Mouse (Mus musculus): ENCODE measurements around the gene Glb1l2. TPM values are rescaled to one million over a fixed set of nuclear protein-coding genes. Genes with fewer than 3 reads are reported as not detected.

Glb1l2 gene
- total and polyA plus RNA-seq, 3 experiments: not detected

- no peak overlapping the region for H3K27ac ChIP-seq (ENCODE audit: insufficient read depth, low read depth)
- TF ChIP-seq RAD21 (IDR thresholded peaks at IDR 0.05; ENCODE audit: low read depth, low read length): peak; percentile 86
- peak; percentile 71 to 80 for TF ChIP-seq CTCF (conservative IDR thresholded peaks at IDR 0.05 in 1 of 2, IDR thresholded peaks at IDR 0.05 in 1 of 2; ENCODE audit: low read depth in 2 of 2, low read length in 2 of 2)
- TF ChIP-seq MAX (IDR thresholded peaks at IDR 0.05; ENCODE audit: low read length): no peak
- TF ChIP-seq ZKSCAN1 (IDR thresholded peaks at IDR 0.05; ENCODE audit: borderline replicate concordance, low read depth, low read length): no peak
- TF ChIP-seq SMC3 (IDR thresholded peaks at IDR 0.05; ENCODE audit: low read depth, low read length): peak; percentile 75
- H3K9me3 ChIP-seq (replicated peaks; ENCODE audit: low read length): no peaks in the 10 kb centered on the region
- no peak overlapping the region for H3K4me2 ChIP-seq (ENCODE audit: insufficient read depth, low read depth, poor library complexity, severe bottlenecking)
- H3K4me1 ChIP-seq (ENCODE audit: control insufficient read depth in 1 of 2, insufficient read depth in 2 of 2): peaks cover 0 to 27% of the 10 kb centered on the region in 2 experiments; a peak in 2 of 4 replicates
- in situ Hi-C loops (cut with MboI; ENCODE audit: low pct_ligation_motif_present, low pct_unique_long_range_greater_than_20kb, low sequenced_read_pairs): no loop called here
- no peak overlapping the region for H3K4me3 ChIP-seq (replicated peaks in 1 of 3; ENCODE audit: low read depth in 2 of 3, low read length in 2 of 3, poor library complexity in 1 of 3)
- DNase-seq (ENCODE audit: extremely low read depth): peak; percentile 69
- no peaks in the 10 kb centered on the region for H3K79me2 ChIP-seq (replicated peaks; ENCODE audit: control insufficient read depth, extremely low read depth, insufficient read depth, poor library complexity, severe bottlenecking)
- H3K27me3 ChIP-seq (replicated peaks): no peaks in the 10 kb centered on the region
- dilution Hi-C loops (cut with MboI; ENCODE audit: extremely low pct_ligation_motif_present, extremely low pct_unique_long_range_greater_than_20kb, low sequenced_read_pairs): no loop called here
- no peak overlapping the region for H3K9ac ChIP-seq (ENCODE audit: insufficient read depth, low read depth)
- H3K36me3 ChIP-seq (replicated peaks in 1 of 2; ENCODE audit: control insufficient read depth in 1 of 2, insufficient read depth in 1 of 2, low read length in 1 of 2): no peaks in the 10 kb centered on the region
Measured at GRCm38 (mm10) chr9:26776122-26776902, 30.0 kb downstream of the Glb1l2 start.

- no peaks in the 10 kb centered on the region for H3K79me2 ChIP-seq (replicated peaks; ENCODE audit: control insufficient read depth, extremely low read depth, insufficient read depth, poor library complexity, severe bottlenecking)
- TF ChIP-seq CTCF (conservative IDR thresholded peaks at IDR 0.05 in 1 of 2, IDR thresholded peaks at IDR 0.05 in 1 of 2; ENCODE audit: low read depth in 2 of 2, low read length in 2 of 2): no peak
- TF ChIP-seq USF1 (IDR thresholded peaks at IDR 0.05; ENCODE audit: low read depth, low read length): no peak
- no peak for TF ChIP-seq E2F4 (IDR thresholded peaks at IDR 0.05; ENCODE audit: insufficient replicate concordance, low read depth, low read length)
- in situ Hi-C loops (cut with MboI; ENCODE audit: low pct_ligation_motif_present, low pct_unique_long_range_greater_than_20kb, low sequenced_read_pairs) (no loop called here), dilution Hi-C loops (cut with MboI; ENCODE audit: extremely low pct_ligation_motif_present, extremely low pct_unique_long_range_greater_than_20kb, low sequenced_read_pairs) (no loop called here)
- no peaks in the 10 kb centered on the region for H3K27me3 ChIP-seq (replicated peaks)
- H3K27ac ChIP-seq (ENCODE audit: insufficient read depth, low read depth): no peak overlapping the region
- no peak overlapping the region for H3K9ac ChIP-seq (ENCODE audit: insufficient read depth, low read depth)
- H3K9me3 ChIP-seq (replicated peaks; ENCODE audit: low read length): no peaks in the 10 kb centered on the region
- peaks cover 0 to 27% of the 10 kb centered on the region in 2 experiments; a peak in 2 of 4 replicates for H3K4me1 ChIP-seq (ENCODE audit: control insufficient read depth in 1 of 2, insufficient read depth in 2 of 2)
- H3K36me3 ChIP-seq (replicated peaks in 1 of 2; ENCODE audit: control insufficient read depth in 1 of 2, insufficient read depth in 1 of 2, low read length in 1 of 2): no peaks in the 10 kb centered on the region
- no peak overlapping the region for H3K4me2 ChIP-seq (ENCODE audit: insufficient read depth, low read depth, poor library complexity, severe bottlenecking)
- no peak overlapping the region for H3K4me3 ChIP-seq (replicated peaks in 1 of 3; ENCODE audit: low read depth in 2 of 3, low read length in 2 of 3, poor library complexity in 1 of 3)
- DNase-seq (ENCODE audit: extremely low read depth): no peak
Measured at GRCm38 (mm10) chr9:26775700-26776099, 30.6 kb downstream of the Glb1l2 start.

- TF ChIP-seq BHLHE40 (IDR thresholded peaks at IDR 0.05; ENCODE audit: low read depth, low read length) (no peak), GABPA (IDR thresholded peaks at IDR 0.05; ENCODE audit: insufficient replicate concordance, low read depth, low read length) (no peak)
- Histone ChIP-seq H3K4me3 (replicated peaks in 1 of 3; ENCODE audit: low read depth in 2 of 3, low read length in 2 of 3, poor library complexity in 1 of 3) (no peak overlapping the region), H3K4me1 (ENCODE audit: control insufficient read depth in 1 of 2, insufficient read depth in 2 of 2) (no peaks in the 10 kb centered on the region), H3K27me3 (replicated peaks) (no peaks in the 10 kb centered on the region), H3K36me3 (replicated peaks in 1 of 2; ENCODE audit: control insufficient read depth in 1 of 2, insufficient read depth in 1 of 2, low read length in 1 of 2) (no peaks in the 10 kb centered on the region), H3K27ac (ENCODE audit: insufficient read depth, low read depth) (no peak overlapping the region), H3K4me2 (ENCODE audit: insufficient read depth, low read depth, poor library complexity, severe bottlenecking) (no peak overlapping the region), H3K9ac (ENCODE audit: insufficient read depth, low read depth) (no peak overlapping the region), H3K9me3 (replicated peaks; ENCODE audit: low read length) (no peaks in the 10 kb centered on the region), H3K79me2 (replicated peaks; ENCODE audit: control insufficient read depth, extremely low read depth, insufficient read depth, poor library complexity, severe bottlenecking) (no peaks in the 10 kb centered on the region)
- DNase-seq (ENCODE audit: extremely low read depth): no peak
- dilution Hi-C loops (cut with MboI; ENCODE audit: extremely low pct_ligation_motif_present, extremely low pct_unique_long_range_greater_than_20kb, low sequenced_read_pairs) (no loop called here), in situ Hi-C loops (cut with MboI; ENCODE audit: low pct_ligation_motif_present, low pct_unique_long_range_greater_than_20kb, low sequenced_read_pairs) (loop anchor here (25.0 kb wide), 1 partner anchor 1081 kb away; no protein-coding TSS in a partner anchor)
Measured at GRCm38 (mm10) chr9:26768181-26768580, 38.1 kb downstream of the Glb1l2 start.
